Mouse (Mus musculus) CD8-positive naive resting alpha-beta T cell, adult 2 months (primary cell): ENCODE measurements around the gene Ptprb.

Experiments
- DNase-seq, 2 experiments: peaks; one replicate each; pipeline ENCODE4 v3.0.0; 2022; ENCODE audit warnings: low read depth in 2 of 2, low spot score in 2 of 2

The Ptprb gene

DNA sequence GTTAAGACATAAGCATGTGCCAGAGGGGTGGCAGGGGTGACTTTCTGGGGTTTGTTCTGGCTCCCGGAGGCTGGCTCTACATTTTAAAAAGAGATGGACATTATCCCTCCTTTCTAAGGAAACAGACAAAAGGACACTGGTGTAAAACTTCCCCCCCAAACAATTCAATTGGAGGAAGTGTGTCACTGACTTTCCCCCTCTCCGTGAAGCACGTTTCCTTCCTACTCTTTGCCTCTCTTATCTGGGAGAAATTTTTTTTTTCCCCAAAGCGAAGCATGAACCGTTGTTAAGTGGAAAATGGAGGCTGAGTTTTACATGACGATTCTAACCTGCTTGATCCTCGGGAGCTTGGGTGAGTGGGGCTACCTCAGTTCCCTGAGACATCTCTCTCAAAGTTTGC lies at the start of gene Ptprb:
TSS of gene Ptprb (plus strand) at position 244 of the 400 bp plus-strand sequence.
- DNase-seq: no peak

DNA sequence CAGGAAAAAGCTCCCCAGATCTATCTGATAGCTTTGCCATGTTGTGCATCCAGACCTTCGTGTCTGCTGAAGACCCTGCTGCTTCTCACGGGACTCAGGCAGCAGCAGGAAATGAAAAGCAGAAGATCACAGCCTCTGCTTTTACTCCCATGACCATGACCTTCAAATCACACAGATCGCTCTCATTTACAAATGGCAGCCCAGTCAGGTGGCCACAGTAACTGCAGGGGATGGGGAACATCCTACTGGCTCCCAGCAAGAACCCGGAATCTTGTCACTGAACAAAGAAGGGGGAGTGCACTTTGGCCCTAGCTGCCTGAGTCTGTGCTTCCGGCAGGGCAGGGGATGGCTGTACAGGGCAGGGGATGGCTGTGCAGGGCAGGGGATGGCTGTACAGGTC lies 40.0 kb upstream of the Ptprb start:
- DNase-seq: no peak

DNA sequence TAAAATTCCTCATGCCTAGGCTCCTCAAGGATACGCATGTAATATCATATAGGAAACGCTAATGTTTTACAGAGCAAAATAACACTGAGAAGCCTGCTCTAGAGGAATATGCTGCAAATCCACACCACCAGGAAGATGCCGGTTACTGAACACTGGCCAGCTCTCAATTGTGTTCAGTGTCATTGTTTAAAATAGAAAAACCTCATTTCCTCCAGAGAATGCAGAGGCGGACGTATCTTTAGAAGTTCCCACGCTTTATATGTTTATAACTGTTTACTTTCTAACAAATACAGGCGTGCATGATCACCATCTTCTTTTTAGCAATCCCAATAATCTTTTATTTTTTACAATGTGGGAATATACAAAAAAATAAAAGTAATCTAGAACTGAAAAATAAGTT lies 33.1 kb upstream of the Ptprb start:
- DNase-seq: no peak

DNA sequence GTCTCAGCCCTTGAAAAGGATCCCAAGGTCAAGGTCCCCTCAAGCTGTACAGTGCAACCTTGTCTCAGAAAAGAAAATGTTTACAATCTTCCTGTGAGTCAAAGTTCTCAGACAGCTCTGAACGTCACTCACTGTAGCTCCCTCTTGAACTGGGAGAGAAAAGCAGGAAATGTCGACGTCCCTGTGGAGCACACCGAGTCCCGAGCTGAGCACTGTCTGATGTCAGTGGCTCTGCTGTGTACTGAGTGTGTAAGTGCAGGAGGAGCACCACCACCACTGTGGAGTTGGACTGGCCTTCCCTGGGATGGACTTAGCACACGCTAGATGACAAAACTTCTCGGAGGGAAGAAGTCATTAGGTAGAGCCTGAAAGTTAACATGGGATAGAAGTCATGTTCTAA lies 31.9 kb upstream of the Ptprb start:
- no peak for DNase-seq

DNA sequence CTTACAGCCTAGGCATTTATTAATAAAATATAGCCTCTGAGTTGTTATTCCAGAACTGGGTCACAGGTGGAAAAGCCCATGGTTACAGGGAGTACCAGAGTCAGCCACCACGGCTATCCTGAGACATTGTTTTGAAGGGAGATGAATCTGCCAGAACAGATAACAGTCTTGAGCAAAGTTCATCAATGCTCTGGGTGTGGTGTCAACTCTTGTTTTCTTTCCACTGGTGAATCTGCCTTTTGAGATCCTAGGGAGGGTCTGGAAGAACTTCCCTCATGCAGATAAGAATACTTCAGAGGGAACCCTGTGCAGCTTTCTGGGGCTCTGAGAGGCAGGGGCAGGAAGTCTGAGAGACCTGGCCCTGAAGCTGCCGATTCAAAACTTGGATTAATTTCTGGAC lies 29.7 kb upstream of the Ptprb start:
- no peak for DNase-seq

DNA sequence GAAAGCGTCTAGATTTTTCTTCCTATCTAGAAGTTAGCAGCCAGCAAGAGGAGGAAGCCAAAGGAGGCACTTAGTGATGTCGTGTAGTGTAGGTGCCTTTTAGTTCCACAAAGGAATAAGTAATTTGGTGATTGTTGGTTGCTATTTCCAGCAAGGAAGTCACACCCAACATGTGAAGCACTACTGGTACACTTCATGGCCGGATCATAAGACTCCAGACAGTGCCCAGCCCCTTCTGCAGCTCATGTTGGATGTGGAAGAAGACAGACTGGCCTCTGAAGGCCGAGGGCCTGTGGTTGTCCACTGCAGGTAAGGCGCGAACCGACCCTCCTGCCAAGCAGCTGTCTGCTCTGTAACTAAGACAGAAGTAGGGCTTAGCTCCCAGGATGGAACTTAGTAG lies 22.7 kb upstream of the Ptprb start:
- DNase-seq: no peak

DNA sequence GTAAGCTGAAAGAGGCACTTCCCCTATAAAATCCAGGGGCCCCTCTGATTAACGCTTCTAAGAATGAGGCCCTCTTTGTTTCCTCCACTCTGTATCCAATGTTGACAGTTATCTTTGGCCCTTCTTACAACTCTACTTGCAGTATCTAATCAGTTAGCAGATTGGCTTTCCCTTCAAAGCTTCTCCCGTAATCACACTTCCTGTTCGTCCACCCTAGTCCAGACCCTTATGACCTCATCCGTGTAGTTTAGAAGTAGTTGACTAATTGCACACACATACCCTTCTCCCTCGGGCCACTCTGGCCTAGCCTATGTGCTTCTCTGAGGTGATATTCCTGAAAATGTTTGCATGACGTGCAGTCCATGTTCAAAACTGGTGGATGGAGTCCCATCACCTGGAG lies 21.4 kb upstream of the Ptprb start:
- no peak for DNase-seq

DNA sequence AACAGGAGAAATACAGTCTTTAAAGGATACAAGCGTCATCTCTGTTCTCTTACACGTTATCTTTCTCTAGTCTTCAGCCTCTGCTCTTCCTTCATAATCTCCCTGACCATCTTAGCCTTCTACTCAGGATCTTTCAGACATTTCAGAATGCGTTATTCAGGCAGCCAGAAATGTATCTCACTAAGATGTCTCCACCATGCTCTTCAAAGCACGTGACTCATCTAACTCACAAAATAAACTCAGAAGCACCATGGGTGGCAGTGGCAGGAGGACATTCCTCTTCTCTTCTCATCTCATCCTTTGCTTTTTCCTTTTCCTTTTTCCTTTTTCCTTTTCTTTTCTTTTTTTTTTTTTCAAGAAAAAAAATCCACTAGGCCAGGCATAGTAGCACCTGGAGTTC lies 16.0 kb upstream of the Ptprb start:
- DNase-seq: no peak

DNA sequence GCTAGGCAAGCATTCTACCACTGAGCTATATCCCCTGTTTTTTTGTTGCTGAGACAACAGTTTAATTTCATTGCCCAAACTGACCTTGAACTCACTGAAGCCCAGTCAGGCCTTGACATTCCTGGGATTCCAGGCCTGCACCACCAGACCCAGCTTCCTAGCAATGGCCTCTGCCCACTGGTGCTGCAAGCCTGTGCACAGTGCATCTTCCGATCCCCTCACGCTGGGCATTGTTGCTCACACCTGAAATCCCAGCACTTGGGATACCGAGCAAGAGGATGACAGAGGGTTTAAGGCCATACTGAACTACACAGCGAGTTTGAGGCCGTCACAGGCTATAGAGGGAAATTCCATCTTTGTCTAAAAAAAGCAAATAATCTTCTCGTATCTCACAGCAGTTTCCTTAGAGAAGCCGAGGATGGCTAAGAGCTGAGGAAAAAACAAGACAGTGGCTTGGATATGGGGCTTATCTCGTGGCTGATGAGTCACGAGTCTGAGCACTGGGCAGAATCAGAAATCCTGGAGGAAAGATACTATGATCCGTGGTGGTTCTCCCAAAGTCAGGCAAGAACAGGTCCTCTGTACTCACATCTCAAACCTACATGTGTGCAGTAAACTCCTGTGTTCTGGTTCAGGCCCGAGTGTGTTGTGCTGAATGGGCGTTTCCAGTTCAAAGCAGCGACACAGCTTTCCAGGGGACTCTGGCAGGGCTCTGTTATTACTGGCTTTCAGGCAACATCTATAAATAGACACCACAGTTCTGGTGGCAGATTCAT lies 14.5 kb upstream of the Ptprb start:
- DNase-seq: no peak

DNA sequence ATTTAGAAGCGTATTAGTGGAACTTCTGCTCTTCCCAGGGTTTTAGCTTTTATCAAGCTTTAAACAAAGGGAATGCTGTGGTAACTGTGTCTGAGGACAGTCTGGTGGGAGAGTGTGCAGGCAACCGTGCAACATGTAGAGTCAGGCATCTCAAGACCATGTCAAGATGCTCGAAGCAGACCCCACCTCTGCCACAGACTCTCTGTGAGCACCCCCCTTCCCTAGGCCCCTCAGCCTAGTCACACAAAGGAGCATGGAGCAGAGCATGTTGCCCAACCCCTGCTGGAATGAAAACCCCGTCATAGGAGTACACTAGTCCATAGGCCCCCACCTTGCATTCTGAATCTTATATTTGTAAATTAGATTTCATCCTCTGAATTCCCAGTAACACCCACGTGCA lies 13.8 kb upstream of the Ptprb start:
- no peak for DNase-seq

DNA sequence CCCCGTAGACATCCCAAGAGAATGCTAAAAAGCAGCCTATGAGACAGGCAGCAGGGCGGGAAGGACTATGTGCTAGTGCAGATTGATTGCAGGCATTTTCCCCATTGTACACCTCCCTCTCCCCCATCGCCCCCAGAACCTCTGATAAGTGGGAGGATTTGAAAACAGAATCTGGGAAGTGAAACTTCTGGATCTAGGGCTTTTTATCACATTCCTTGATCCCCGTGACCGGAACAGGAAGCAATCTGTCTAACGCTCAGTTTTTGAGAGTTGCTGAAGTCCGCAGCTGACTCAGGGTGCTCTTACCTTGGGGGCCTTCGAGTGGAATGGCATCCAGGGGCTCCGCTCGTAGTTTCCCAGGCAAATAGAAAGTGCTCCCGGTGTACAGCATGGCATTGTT lies 10.8 kb upstream of the Ptprb start:
- DNase-seq: no peak

DNA sequence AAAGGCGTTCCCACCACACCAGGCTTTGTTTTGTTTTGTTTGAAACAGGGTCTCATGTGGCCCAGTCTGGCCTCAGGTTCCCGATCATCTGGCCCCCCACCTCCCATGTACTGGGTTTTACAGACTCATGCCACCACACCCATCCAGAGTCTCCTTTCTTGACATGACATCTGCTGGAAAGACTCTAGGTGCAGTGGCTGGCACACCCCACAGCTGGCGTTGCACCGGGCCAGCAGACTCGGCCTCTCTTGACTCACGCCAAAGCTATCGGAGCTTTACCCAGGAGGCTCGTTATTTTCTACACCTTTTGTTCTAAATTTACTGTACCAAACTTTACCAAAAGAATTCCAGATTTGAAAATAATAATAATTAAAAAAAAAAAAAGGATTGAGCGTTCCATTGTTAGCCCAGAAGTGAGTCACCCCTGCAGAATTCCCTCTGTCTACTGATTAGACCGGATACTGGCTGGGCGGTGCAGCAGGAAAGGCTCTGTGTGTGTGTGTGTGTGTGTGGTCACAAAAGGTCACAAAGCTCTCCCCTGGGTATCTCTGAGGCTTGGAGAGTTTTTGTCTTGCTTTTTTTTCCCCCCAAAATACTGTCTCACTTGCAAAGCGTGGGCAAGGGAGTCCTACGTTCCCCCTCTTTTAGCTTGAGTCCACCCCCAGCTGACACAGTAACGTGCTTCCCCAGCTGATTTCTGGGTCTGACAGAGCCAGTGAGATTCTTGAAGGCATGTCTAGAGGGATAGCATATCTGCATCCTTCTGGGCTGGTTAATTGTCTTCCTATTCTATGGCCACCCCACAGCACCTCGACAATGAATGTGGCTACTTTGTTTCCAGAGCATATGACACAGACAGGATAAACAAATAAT lies 8.5 kb upstream of the Ptprb start:
- no peak for DNase-seq

DNA sequence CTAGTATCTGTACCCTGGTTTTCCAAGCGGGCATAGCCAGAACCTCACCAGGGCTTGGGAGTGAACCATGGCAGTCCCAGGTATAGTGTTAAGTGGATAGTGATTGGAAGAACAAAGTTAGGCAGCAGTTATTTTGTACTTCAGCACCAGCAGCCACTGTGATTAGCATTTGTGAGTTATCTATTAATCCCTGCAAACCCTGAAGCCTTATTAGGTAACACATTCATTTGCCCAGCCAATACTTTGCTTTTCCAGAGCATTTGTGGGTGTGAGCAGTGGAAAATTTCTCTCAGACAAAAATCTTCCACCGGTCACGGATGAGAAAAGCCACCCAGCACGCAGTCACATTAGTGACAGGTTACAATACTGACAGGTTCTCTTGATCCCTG lies 7.9 kb upstream of the Ptprb start:
- DNase-seq: no peak

DNA sequence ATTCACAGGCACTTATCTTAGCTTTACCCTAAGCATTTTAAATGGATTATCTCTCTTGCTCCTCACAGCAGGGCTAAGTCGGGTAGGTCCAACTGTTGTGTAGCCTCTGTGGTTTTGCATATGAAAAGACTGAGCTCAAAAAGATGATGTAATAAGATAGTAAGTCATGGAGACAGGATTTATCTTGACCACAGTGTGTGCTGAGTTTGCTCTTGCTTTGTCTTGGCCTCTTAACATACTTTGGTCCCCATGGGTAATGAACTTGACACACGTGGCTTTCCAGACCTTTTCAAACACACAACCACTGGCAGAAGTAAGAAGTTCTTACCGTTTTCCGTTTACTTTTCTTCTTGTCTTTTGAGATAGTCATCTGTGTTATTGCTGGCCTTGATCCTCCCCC lies 7.0 kb upstream of the Ptprb start:
- no peak for DNase-seq

DNA sequence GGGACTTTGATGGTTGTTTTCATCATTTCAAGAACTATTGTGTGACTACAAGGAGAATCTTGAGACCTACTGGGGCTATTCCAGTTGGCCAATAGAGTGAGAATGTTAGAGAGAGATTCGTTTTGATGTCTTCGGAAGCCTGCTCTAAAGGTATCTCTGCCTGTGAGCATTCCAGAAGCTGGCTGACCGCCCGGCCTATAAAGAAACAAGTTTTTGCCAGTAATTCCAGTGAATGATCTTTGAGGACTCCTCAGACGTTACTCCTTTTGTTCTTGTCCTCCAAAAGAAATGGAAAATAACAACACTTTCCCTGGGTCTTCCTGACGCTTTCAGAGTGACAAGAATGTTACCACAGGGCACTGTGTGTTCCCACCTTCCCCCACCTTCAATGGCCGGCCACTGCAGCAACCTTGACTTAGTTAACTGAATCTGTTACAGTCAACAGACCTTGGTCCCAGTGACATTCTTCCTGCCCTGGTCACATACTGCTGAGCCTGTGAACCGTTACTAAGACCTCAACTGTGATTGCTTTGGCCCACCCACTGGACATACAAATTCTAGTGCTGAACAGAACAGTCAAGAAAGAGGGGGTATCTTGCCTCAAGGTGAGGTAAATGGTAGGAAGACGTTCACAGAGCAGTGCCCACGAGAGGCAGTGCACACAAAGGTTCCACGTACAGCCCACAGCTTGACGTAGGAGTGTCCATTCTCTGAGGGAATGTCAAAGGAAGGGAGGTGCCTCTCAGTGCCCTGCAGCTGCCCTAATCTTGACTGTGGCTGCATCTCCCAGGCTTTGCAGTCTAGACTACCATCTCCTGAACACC lies 4.5 kb upstream of the Ptprb start:
- DNase-seq: no peak

DNA sequence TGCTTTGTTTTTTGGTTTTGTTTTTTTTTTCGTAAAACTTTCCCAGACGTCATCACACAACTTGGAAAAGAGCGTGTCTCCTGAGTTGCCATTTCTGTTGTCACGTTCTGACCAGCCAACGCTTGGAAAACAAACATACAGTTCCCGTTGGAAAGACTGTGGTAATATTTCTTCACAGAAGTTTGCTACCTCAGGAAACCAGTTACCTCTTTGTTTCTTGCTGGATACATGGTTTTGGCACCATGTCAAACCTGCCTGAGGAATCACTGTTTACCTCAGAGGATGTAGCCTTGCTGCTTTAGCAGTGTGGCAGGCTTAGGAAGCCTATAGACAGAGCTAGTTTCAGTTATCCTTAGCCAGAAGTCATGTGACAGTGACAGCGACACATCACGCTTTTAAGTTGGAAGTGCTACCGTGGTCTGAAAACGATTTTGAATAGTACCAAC lies 3.8 kb upstream of the Ptprb start:
- DNase-seq: no peak

DNA sequence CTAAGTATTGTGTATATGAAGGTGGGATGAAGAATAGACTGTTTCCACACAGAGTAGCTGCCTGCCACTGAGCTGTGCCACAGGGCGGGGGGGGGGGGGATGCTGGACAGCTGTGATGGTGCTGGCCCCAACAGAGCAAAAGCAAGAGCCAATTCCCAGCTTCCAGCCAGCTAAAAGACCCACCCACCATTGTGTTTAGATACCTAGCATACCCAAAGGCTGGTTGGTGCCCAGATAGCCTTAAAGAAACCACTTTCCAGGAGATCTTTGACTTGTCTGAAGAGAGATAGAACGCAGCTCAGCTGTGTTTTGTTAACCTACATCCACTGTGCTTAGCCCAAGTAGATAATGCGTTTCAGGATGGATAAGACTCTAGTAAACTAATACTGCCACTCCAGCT lies 3.2 kb upstream of the Ptprb start:
- DNase-seq: no peak

DNA sequence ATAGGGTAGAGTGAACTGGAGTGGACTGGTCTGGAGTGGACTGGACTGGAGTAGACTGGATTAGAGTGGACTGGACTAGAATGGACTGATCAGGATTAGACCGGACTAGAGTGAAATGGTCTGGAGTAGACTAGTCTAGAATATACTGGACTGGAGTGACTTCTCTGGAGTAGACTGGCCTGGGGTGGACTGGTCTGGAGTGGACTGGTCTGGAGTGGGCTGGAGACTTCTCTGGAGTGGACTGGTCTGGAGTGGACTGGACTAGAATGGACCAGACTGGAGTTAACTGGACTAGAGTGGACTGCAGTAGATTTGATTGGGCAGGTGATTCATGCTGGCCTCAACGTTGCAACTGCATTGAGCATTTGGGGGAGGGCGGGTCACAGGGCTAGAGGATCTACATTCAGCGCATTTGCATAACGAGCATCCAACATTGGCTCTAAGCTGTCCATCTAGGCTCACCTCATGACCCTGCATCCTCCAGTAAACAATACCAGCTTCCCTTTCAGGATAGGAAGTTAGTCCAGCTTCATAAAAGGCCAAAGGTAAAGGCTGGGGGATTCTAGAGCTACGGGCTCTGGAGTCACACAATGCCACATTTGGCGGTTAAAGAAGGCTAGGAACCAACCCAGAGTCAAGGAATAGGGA lies 11.5 kb downstream of the Ptprb start:
- DNase-seq: no peak

DNA sequence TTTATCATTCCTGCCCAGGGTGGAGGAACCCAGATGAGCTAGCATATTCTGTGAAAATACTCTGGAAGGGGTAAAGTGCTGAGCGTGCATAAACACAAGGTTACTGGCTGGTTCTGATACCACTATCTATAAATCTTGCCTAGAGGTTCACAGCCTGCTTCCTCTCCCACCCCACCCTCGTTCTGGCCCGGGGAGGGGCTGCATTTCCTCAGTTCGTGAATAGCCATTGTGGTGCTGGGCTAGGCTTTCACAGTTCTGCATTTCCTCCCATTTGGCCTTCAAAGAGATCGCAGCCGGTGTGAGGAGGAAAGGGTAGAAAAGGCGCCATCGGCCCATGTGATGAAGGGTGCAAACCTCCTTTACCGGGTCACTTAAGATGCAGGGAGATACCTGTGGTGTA lies 12.8 kb downstream of the Ptprb start:
- DNase-seq: no peak

DNA sequence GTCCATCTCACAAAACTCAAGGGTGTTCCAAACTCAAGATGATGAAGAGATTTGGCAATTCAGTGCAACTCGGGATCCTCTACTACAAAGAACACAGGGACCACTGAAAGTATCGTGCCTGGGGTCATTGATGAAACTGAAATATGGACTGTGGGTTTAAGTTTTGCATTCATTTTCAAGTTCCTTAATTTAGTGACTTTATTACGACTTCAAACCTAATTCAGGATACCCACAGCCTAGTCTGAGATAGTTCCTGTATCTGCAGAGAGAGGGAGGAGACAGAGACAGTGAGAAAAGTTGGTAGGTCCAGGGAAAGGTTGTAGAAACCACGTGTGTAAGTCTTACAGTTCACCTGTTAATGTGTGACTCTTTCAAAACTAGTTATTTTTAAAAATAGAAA lies 15.2 kb downstream of the Ptprb start:
- DNase-seq: no peak

DNA sequence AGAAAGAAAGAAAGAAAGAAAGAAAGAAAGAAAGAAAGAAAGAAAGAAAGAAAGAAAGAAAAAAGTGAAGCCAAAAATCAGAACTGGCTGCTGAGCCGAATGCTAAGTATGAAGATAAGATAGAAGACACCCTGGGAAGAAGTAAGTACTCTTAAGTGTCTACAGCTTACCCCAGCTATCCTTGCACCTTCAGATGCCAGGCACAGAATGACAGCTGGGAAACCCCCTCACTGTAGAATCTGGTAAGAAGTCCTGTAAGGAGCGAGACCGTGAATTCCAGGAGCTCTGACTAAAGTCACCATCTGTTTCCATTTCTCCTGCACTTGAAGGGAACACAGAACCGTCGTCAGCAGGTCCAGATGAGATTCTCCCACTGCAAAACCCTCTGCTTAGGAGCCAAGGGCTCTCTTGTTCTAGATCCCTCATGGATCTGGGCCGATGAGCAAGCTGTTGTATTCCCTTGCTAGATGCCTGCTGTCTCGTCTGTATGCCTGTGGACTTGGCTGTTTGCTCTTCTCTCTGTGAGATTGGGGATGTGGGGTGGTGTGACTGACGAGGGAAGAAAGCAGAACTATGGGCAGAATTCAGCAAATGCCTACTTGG lies 15.9 kb downstream of the Ptprb start:
- DNase-seq: no peak
